Mouse (Mus musculus): ENCODE data around the gene Hs2st1. TPM values are rescaled to one million over a fixed set of nuclear protein-coding genes. Genes with fewer than 3 reads are reported as not detected.

The Hs2st1 gene
- polyA plus RNA-seq, 1 experiment from 2014 or later: 10.5 TPM

GRCm38 (mm10) chr3:144597121-144597520 lies 27.1 kb upstream of the Hs2st1 start:
- no peaks in the 10 kb centered on the region for H3K9me3 ChIP-seq (replicated peaks; ENCODE audit: control insufficient read depth, low read length)
- no peak overlapping the region for H3K4me3 ChIP-seq (replicated peaks; ENCODE audit: low read length)
- H3K4me1 ChIP-seq (ENCODE audit: control insufficient read depth, insufficient read depth, low read length): 0 out of 2 replicates have a peak, but pooled peaks cover 4% of the 10 kb centered on the region
- WGBS: 84% methylated on average over 4 of the region's 4 CpGs
- no peaks in the 10 kb centered on the region for H3K27me3 ChIP-seq (ENCODE audit: control insufficient read depth, insufficient read depth, low read length)
- no peak overlapping the region for H3K27ac ChIP-seq (ENCODE audit: low read length)
- peaks cover 16% of the 10 kb centered on the region; the same call in 1 of the 2 replicates for H3K36me3 ChIP-seq (ENCODE audit: control insufficient read depth, insufficient read depth, low read length)
- H3K4me2 ChIP-seq (ENCODE audit: low read depth, low read length): no peak overlapping the region
- no peak for ATAC-seq (ENCODE audit: insufficient read depth, low FRiP score)
- no peak overlapping the region for H3K9ac ChIP-seq (ENCODE audit: low read length)

GRCm38 (mm10) chr3:144592992-144593785 lies 23.2 kb upstream of the Hs2st1 start:
- no peaks in the 10 kb centered on the region for H3K9me3 ChIP-seq (replicated peaks; ENCODE audit: control insufficient read depth, low read length)
- no peak overlapping the region for H3K4me3 ChIP-seq (replicated peaks; ENCODE audit: low read length)
- no peak overlapping the region for H3K4me2 ChIP-seq (ENCODE audit: low read depth, low read length)
- H3K27ac ChIP-seq (ENCODE audit: low read length): no peak overlapping the region
- peaks cover 15% of the 10 kb centered on the region; the same call in 1 of the 2 replicates for H3K36me3 ChIP-seq (ENCODE audit: control insufficient read depth, insufficient read depth, low read length)
- no peak overlapping the region for H3K9ac ChIP-seq (ENCODE audit: low read length)
- H3K27me3 ChIP-seq (ENCODE audit: control insufficient read depth, insufficient read depth, low read length): no peaks in the 10 kb centered on the region
- WGBS: 79% methylated on average over 9 of the region's 9 CpGs
- 0 out of 2 replicates have a peak, but pooled peaks cover 4% of the 10 kb centered on the region for H3K4me1 ChIP-seq (ENCODE audit: control insufficient read depth, insufficient read depth, low read length)
- no peak for ATAC-seq (ENCODE audit: insufficient read depth, low FRiP score)

GRCm38 (mm10) chr3:144589189-144589890 lies 19.4 kb upstream of the Hs2st1 start:
- 92% methylated on average over 8 of the region's 8 CpGs for WGBS

GRCm38 (mm10) chr3:144586731-144587130 lies 16.8 kb upstream of the Hs2st1 start:
- no peak overlapping the region for H3K9ac ChIP-seq (ENCODE audit: low read length)
- ATAC-seq (ENCODE audit: insufficient read depth, low FRiP score): no peak

More at GRCm38 (mm10) chr3:144589189-144589890, 19.4 kb upstream of the Hs2st1 start:
- Histone ChIP-seq H3K4me1 (ENCODE audit: control insufficient read depth, insufficient read depth, low read length) (peaks cover 11% of the 10 kb centered on the region; the same call in 1 of the 2 replicates), H3K36me3 (ENCODE audit: control insufficient read depth, insufficient read depth, low read length) (0 out of 2 replicates have a peak, but pooled peaks cover 7% of the 10 kb centered on the region), H3K27me3 (ENCODE audit: control insufficient read depth, insufficient read depth, low read length) (no peaks in the 10 kb centered on the region), H3K9ac (ENCODE audit: low read length) (no peak overlapping the region), H3K4me3 (replicated peaks; ENCODE audit: low read length) (no peak overlapping the region), H3K27ac (ENCODE audit: low read length) (no peak overlapping the region), H3K4me2 (ENCODE audit: low read depth, low read length) (no peak overlapping the region), H3K9me3 (replicated peaks; ENCODE audit: control insufficient read depth, low read length) (no peaks in the 10 kb centered on the region)
- ATAC-seq (ENCODE audit: insufficient read depth, low FRiP score): no peak

GRCm38 (mm10) chr3:144584789-144585553 lies 15.0 kb upstream of the Hs2st1 start:
- WGBS: 76% methylated on average over 6 of the region's 6 CpGs
- no peaks in the 10 kb centered on the region for H3K9me3 ChIP-seq (replicated peaks; ENCODE audit: control insufficient read depth, low read length)
- peaks cover 20% of the 10 kb centered on the region for H3K4me1 ChIP-seq (ENCODE audit: control insufficient read depth, insufficient read depth, low read length)
- no peak overlapping the region for H3K27ac ChIP-seq (ENCODE audit: low read length)
- H3K4me3 ChIP-seq (replicated peaks; ENCODE audit: low read length): no peak overlapping the region
- no peaks in the 10 kb centered on the region for H3K36me3 ChIP-seq (ENCODE audit: control insufficient read depth, insufficient read depth, low read length)
- H3K9ac ChIP-seq (ENCODE audit: low read length): no peak overlapping the region
- no peak overlapping the region for H3K4me2 ChIP-seq (ENCODE audit: low read depth, low read length)
- H3K27me3 ChIP-seq (ENCODE audit: control insufficient read depth, insufficient read depth, low read length): no peaks in the 10 kb centered on the region
- ATAC-seq (ENCODE audit: insufficient read depth, low FRiP score): no peak

More at GRCm38 (mm10) chr3:144586731-144587130, 16.8 kb upstream of the Hs2st1 start:
- Histone ChIP-seq H3K36me3 (ENCODE audit: control insufficient read depth, insufficient read depth, low read length) (0 out of 2 replicates have a peak, but pooled peaks cover 3% of the 10 kb centered on the region), H3K9me3 (replicated peaks; ENCODE audit: control insufficient read depth, low read length) (no peaks in the 10 kb centered on the region), H3K27me3 (ENCODE audit: control insufficient read depth, insufficient read depth, low read length) (no peaks in the 10 kb centered on the region), H3K27ac (ENCODE audit: low read length) (peak overlapping the region; percentile 30; the same call in 1 of the 2 replicates), H3K4me2 (ENCODE audit: low read depth, low read length) (no peak overlapping the region), H3K4me3 (replicated peaks; ENCODE audit: low read length) (no peak overlapping the region), H3K4me1 (ENCODE audit: control insufficient read depth, insufficient read depth, low read length) (peaks cover 18% of the 10 kb centered on the region)
- WGBS: 66% methylated on average over 7 of the region's 7 CpGs

- Histone ChIP-seq H3K27ac (ENCODE audit: low read length) (peak overlapping the region; percentile 26; the same call in 1 of the 2 replicates), H3K27me3 (ENCODE audit: control insufficient read depth, insufficient read depth, low read length) (no peaks in the 10 kb centered on the region), H3K4me3 (replicated peaks; ENCODE audit: low read length) (no peak overlapping the region), H3K9me3 (replicated peaks; ENCODE audit: control insufficient read depth, low read length) (no peaks in the 10 kb centered on the region), H3K4me1 (ENCODE audit: control insufficient read depth, insufficient read depth, low read length) (peaks cover 20% of the 10 kb centered on the region), H3K36me3 (ENCODE audit: control insufficient read depth, insufficient read depth, low read length) (no peaks in the 10 kb centered on the region), H3K4me2 (ENCODE audit: low read depth, low read length) (no peak overlapping the region), H3K9ac (ENCODE audit: low read length) (no peak overlapping the region)
- WGBS: 44% methylated on average over 5 of the region's 5 CpGs
- peak; percentile 13; the same call in 1 of the 2 replicates for ATAC-seq (ENCODE audit: insufficient read depth, low FRiP score)
Observed at GRCm38 (mm10) chr3:144583789-144584188, 13.8 kb upstream of the Hs2st1 start.

- Histone ChIP-seq H3K9me3 (replicated peaks; ENCODE audit: control insufficient read depth, low read length) (no peaks in the 10 kb centered on the region), H3K4me3 (replicated peaks; ENCODE audit: low read length) (no peak overlapping the region), H3K4me2 (ENCODE audit: low read depth, low read length) (no peak overlapping the region), H3K27ac (ENCODE audit: low read length) (no peak overlapping the region), H3K9ac (ENCODE audit: low read length) (no peak overlapping the region), H3K36me3 (ENCODE audit: control insufficient read depth, insufficient read depth, low read length) (no peaks in the 10 kb centered on the region), H3K27me3 (ENCODE audit: control insufficient read depth, insufficient read depth, low read length) (no peaks in the 10 kb centered on the region), H3K4me1 (ENCODE audit: control insufficient read depth, insufficient read depth, low read length) (peaks cover 20% of the 10 kb centered on the region)
- WGBS: 84% methylated on average over 4 of the region's 4 CpGs
- no peak for ATAC-seq (ENCODE audit: insufficient read depth, low FRiP score)
Observed at GRCm38 (mm10) chr3:144582306-144582705, 12.3 kb upstream of the Hs2st1 start.

- H3K9me3 ChIP-seq (replicated peaks; ENCODE audit: control insufficient read depth, low read length): no peaks in the 10 kb centered on the region
- ATAC-seq (ENCODE audit: insufficient read depth, low FRiP score): no peak
- no peak overlapping the region for H3K4me2 ChIP-seq (ENCODE audit: low read depth, low read length)
- no peak overlapping the region for H3K4me3 ChIP-seq (replicated peaks; ENCODE audit: low read length)
- WGBS: 62% methylated on average over 3 of the region's 3 CpGs
- no peak overlapping the region for H3K27ac ChIP-seq (ENCODE audit: low read length)
- H3K9ac ChIP-seq (ENCODE audit: low read length): no peak overlapping the region
- no peaks in the 10 kb centered on the region for H3K36me3 ChIP-seq (ENCODE audit: control insufficient read depth, insufficient read depth, low read length)
- H3K27me3 ChIP-seq (ENCODE audit: control insufficient read depth, insufficient read depth, low read length): no peaks in the 10 kb centered on the region
- peaks cover 20% of the 10 kb centered on the region for H3K4me1 ChIP-seq (ENCODE audit: control insufficient read depth, insufficient read depth, low read length)
Observed at GRCm38 (mm10) chr3:144581842-144582241, 11.9 kb upstream of the Hs2st1 start.

Measured in stomach, embryonic 16.5 days (tissue).